Mouse (Mus musculus) limb, embryonic 14.5 days (tissue): ENCODE data around the gene Zfp367. TPM values are rescaled to one million over a fixed set of nuclear protein-coding genes. Genes with fewer than 3 reads are reported as not detected.

Source experiments
- ATAC-seq: fragments of 200-750 bp; cut with Nextera tagmentation; 2 replicates; pipeline ENCODE4 v1.8.0; 2017; ENCODE audit warnings: low read depth, moderate number of reproducible peaks, moderate TSS enrichment; ENCODE audit not compliant: low FRiP score
- DNase-seq: peaks from one replicate; pipeline ENCODE4 v3.0.0-alpha.2; 2015; ENCODE audit warnings: low spot score
- H3K27ac ChIP-seq: fragments of 300-500 bp; sonication (generic); replicated peaks from 2 replicates; pipeline ENCODE4 v1.5.1; 2014; ENCODE audit warnings: low read depth, mild to moderate bottlenecking, low read length, moderate library complexity, mixed read lengths
- H3K27me3 ChIP-seq: fragments of 300-500 bp; sonication (generic); 2 replicates; pipeline ENCODE4 v1.6.1; 2014; ENCODE audit warnings: low read length, mixed read lengths; ENCODE audit not compliant: control insufficient read depth, insufficient read depth
- H3K36me3 ChIP-seq: fragments of 300-500 bp; sonication (generic); 2 replicates; pipeline ENCODE4 v1.6.1; 2014; ENCODE audit warnings: mild to moderate bottlenecking, low read length, moderate library complexity, mixed read lengths; ENCODE audit not compliant: control insufficient read depth, insufficient read depth
- H3K4me1 ChIP-seq: fragments of 300-500 bp; sonication (generic); 2 replicates; pipeline ENCODE4 v1.6.1; 2014; ENCODE audit warnings: antibody characterized with exemption, low read length, mixed read lengths; ENCODE audit not compliant: control insufficient read depth, insufficient read depth
- H3K4me2 ChIP-seq: fragments of 300-500 bp; sonication (generic); replicated peaks from 2 replicates; pipeline ENCODE4 v1.6.1; 2014; ENCODE audit warnings: low read depth, mild to moderate bottlenecking, low read length, moderate library complexity; ENCODE audit not compliant: severe bottlenecking
- H3K4me3 ChIP-seq: fragments of 300-500 bp; sonication (generic); replicated peaks from 2 replicates; pipeline ENCODE4 v1.5.1; 2014; ENCODE audit warnings: low read length
- H3K9ac ChIP-seq: fragments of 300-500 bp; sonication (generic); 2 replicates; pipeline ENCODE4 v1.6.1; 2014; ENCODE audit warnings: mild to moderate bottlenecking, low read depth, low read length, moderate library complexity; ENCODE audit not compliant: severe bottlenecking
- H3K9me3 ChIP-seq: fragments of 300-500 bp; sonication (generic); 2 replicates; pipeline ENCODE4 v1.6.1; 2016; ENCODE audit warnings: low read length; ENCODE audit not compliant: control insufficient read depth
- POLR2A ChIP-seq: fragments of 200-500 bp; IDR thresholded peaks from 2 replicates; pipeline ENCODE4 v1.8.0; 2012; ENCODE audit warnings: inconsistent platforms, mild to moderate bottlenecking, moderate library complexity, borderline replicate concordance; ENCODE audit not compliant: insufficient read depth, insufficient read length; ENCODE audit errors: extremely low read depth
- WGBS: fragments of 180-500 bp; shearing (Covaris S2); extraction: QIAGEN DNeasy Blood & Tissue Kit; methylation state at CpG from one replicate; pipeline ENCODE4 v1.1.7; 2014; 5-methylcytosine and 5-hydroxymethylcytosine counted together
- polyA plus RNA-seq, 2 experiments: library from polyadenylated mRNA; depleted of rRNA in 1 of 2; stranded (reverse) in 1 of 2; unstranded in 1 of 2; fragments of >200 nt; fragmentation: Nextera tagmentation in 1 of 2; extraction: Ambion mirVana in 1 of 2; gene quantifications; 2 replicates each; pipeline versions ENCODE4 v1.2.1 to v1.2.3; 2012 to 2014

Gene Zfp367
- polyA plus RNA-seq, 2 experiments: 17.2 to 21.0 TPM

- no peak overlapping the region for H3K4me3 ChIP-seq
- 90% methylated on average over 4 of the region's 4 CpGs for WGBS
- H3K4me2 ChIP-seq: no peak overlapping the region
- DNase-seq (no peak), ATAC-seq (no peak)
- peaks cover 32% of the 10 kb centered on the region for H3K36me3 ChIP-seq
- no peak overlapping the region for H3K9ac ChIP-seq
- H3K4me1 ChIP-seq: no peaks in the 10 kb centered on the region
- no peak for TF ChIP-seq POLR2A
- H3K27ac ChIP-seq: no peak overlapping the region
- no peaks in the 10 kb centered on the region for H3K27me3 ChIP-seq
- H3K9me3 ChIP-seq: no peaks in the 10 kb centered on the region
Measured at GRCm38 (mm10) chr13:64180300-64180699, 27.3 kb upstream of the Zfp367 start.

GRCm38 (mm10) chr13:64178746-64179652 is 26.0 kb upstream of the Zfp367 start:
- Histone ChIP-seq H3K4me3 (no peak overlapping the region), H3K4me2 (no peak overlapping the region), H3K27ac (no peak overlapping the region; the same call in 1 of the 2 replicates), H3K9ac (no peak overlapping the region), H3K27me3 (no peaks in the 10 kb centered on the region), H3K36me3 (peaks cover 30% of the 10 kb centered on the region), H3K4me1 (no peaks in the 10 kb centered on the region), H3K9me3 (no peaks in the 10 kb centered on the region)
- 80% methylated on average over 13 of the region's 13 CpGs for WGBS
- DNase-seq: no peak
- no peak for TF ChIP-seq POLR2A
- no peak for ATAC-seq

- Histone ChIP-seq H3K9me3 (no peaks in the 10 kb centered on the region), H3K9ac (no peak overlapping the region), H3K27me3 (no peaks in the 10 kb centered on the region), H3K27ac (no peak overlapping the region), H3K4me1 (no peaks in the 10 kb centered on the region), H3K36me3 (peaks cover 36% of the 10 kb centered on the region), H3K4me3 (no peak overlapping the region), H3K4me2 (no peak overlapping the region)
- ATAC-seq (no peak), DNase-seq (no peak)
- 80% methylated on average over 7 of the region's 7 CpGs for WGBS
- no peak for TF ChIP-seq POLR2A
Measured at GRCm38 (mm10) chr13:64178000-64178399, 25.0 kb upstream of the Zfp367 start.

GRCm38 (mm10) chr13:64169746-64170145 is 16.7 kb upstream of the Zfp367 start:
- no peak overlapping the region for H3K9ac ChIP-seq
- no peak for TF ChIP-seq POLR2A
- ATAC-seq (no peak), DNase-seq (no peak)
- no peaks in the 10 kb centered on the region for H3K27me3 ChIP-seq
- H3K27ac ChIP-seq: no peak overlapping the region
- H3K4me2 ChIP-seq: no peak overlapping the region
- peaks cover 67% of the 10 kb centered on the region for H3K9me3 ChIP-seq
- H3K4me1 ChIP-seq: no peaks in the 10 kb centered on the region
- H3K36me3 ChIP-seq: peaks cover 36% of the 10 kb centered on the region
- no peak overlapping the region for H3K4me3 ChIP-seq
- 97% methylated on average over 25 of the region's 25 CpGs for WGBS

- DNase-seq (no peak), ATAC-seq (no peak)
- peaks cover 13% of the 10 kb centered on the region for H3K4me1 ChIP-seq
- peak overlapping the region; percentile 85 for H3K4me3 ChIP-seq
- no peak overlapping the region for H3K27ac ChIP-seq
- H3K4me2 ChIP-seq: peak overlapping the region; percentile 99
- TF ChIP-seq POLR2A: no peak
- H3K27me3 ChIP-seq: no peaks in the 10 kb centered on the region
- H3K9ac ChIP-seq: peak overlapping the region; percentile 89; the same call in 1 of the 2 replicates
- no peaks in the 10 kb centered on the region for H3K36me3 ChIP-seq
- H3K9me3 ChIP-seq: peaks cover 24% of the 10 kb centered on the region
- WGBS: 34% methylated on average over 13 of the region's 13 CpGs
Measured at GRCm38 (mm10) chr13:64163147-64163715, 10.2 kb upstream of the Zfp367 start.
